Mouse (Mus musculus) thymus, adult 2 months (tissue): ENCODE measurements around the gene Mlip.
"Not testable (repeated sequence)": the region's sequence is repeated elsewhere in the genome, so short reads cannot be mapped to it uniquely, and the experiment has no call there.

Experiments
- CTCF ChIP-seq: fragments of 200-500 bp; IDR thresholded peaks from 2 replicates; pipeline ENCODE4 v1.5.1; 2012; ENCODE audit warnings: mild to moderate bottlenecking, control low read depth, low read length, moderate library complexity, borderline replicate concordance; ENCODE audit not compliant: control insufficient read depth, poor library complexity, insufficient read depth; ENCODE audit errors: extremely low read depth
- POLR2A ChIP-seq: fragments of 200-500 bp; IDR thresholded peaks from 2 replicates; pipeline ENCODE4 v1.6.1; 2012; ENCODE audit warnings: mild to moderate bottlenecking, low read length, control low read depth, moderate library complexity; ENCODE audit not compliant: control insufficient read depth, poor library complexity, insufficient read depth; ENCODE audit errors: extremely low read depth

- not testable (repeated sequence) for TF ChIP-seq CTCF, POLR2A
Observed at GRCm38 (mm10) chr9:77364681-77365080, 11.9 kb upstream of the Mlip start.
